Mouse (Mus musculus) intestine, embryonic 16.5 days (tissue): ENCODE data around the gene 4930451I11Rik. TPM values are rescaled to one million over a fixed set of nuclear protein-coding genes. Genes with fewer than 3 reads are reported as not detected.

ENCODE experiments used
- polyA plus RNA-seq: library from polyadenylated mRNA; unstranded; fragments of >200 nt; fragmentation: Nextera tagmentation; extraction: Ambion mirVana; gene quantifications from 2 replicates; pipeline ENCODE4 v1.2.1, GENCODE M21; 2015

The 4930451I11Rik gene
- polyA plus RNA-seq, 1 experiment from 2014 or later = not detected

Other genes with a start within 250 kb of the 4930451I11Rik start
- gene Apobr, start 246.7 kb downstream of the 4930451I11Rik start, polyA plus RNA-seq = 0.65 and 1.5 TPM in 2 replicates
- 44.7 and 54.7 TPM in 2 replicates for gene Cln3, start 245.8 kb downstream of the 4930451I11Rik start, polyA plus RNA-seq
- gene Il27, start 236.7 kb downstream of the 4930451I11Rik start, polyA plus RNA-seq = not detected in 2 replicates
- 70.8 and 73.3 TPM in 2 replicates for gene Nupr1, start 200.8 kb downstream of the 4930451I11Rik start, polyA plus RNA-seq
- 42.7 and 49.8 TPM in 2 replicates for gene Sgf29, start 182.3 kb downstream of the 4930451I11Rik start, polyA plus RNA-seq
- 7.5 and 7.6 TPM in 2 replicates for gene Sult1a1, start 155.2 kb downstream of the 4930451I11Rik start, polyA plus RNA-seq
- gene Bola2, start 136.2 kb downstream of the 4930451I11Rik start, polyA plus RNA-seq = 111 and 112 TPM in 2 replicates
- gene Slx1b, start 135.9 kb downstream of the 4930451I11Rik start, polyA plus RNA-seq = 8.3 and 8.9 TPM in 2 replicates
- 38.0 and 38.7 TPM in 2 replicates for gene Coro1a, start 123.9 kb downstream of the 4930451I11Rik start, polyA plus RNA-seq
- gene Mapk3, start 72.0 kb downstream of the 4930451I11Rik start, polyA plus RNA-seq = 122 and 126 TPM in 2 replicates
- gene Gdpd3, start 65.3 kb downstream of the 4930451I11Rik start, polyA plus RNA-seq = 1.4 and 2.1 TPM in 2 replicates
- gene Ypel3, start 54.7 kb downstream of the 4930451I11Rik start, polyA plus RNA-seq = 59.5 and 61.5 TPM in 2 replicates
- 0.36 and 0.37 TPM in 2 replicates for gene Tbx6, start 50.2 kb downstream of the 4930451I11Rik start, polyA plus RNA-seq
- 213 and 215 TPM in 2 replicates for gene Ppp4c, start 39.1 kb downstream of the 4930451I11Rik start, polyA plus RNA-seq
- 1.0 and 1.4 TPM in 2 replicates for gene Fam57b, start 34.0 kb downstream of the 4930451I11Rik start, polyA plus RNA-seq
- 0.37 and 0.62 TPM in 2 replicates for gene Doc2a, start 15.8 kb upstream of the 4930451I11Rik start, polyA plus RNA-seq
- 18.3 and 24.8 TPM in 2 replicates for gene Hirip3, start 30.3 kb upstream of the 4930451I11Rik start, polyA plus RNA-seq
- 62.3 and 64.0 TPM in 2 replicates for gene Ino80e, start 30.7 kb upstream of the 4930451I11Rik start, polyA plus RNA-seq
- 27.6 and 28.6 TPM in 2 replicates for gene Taok2, start 53.1 kb upstream of the 4930451I11Rik start, polyA plus RNA-seq
- gene Tmem219, start 91.3 kb upstream of the 4930451I11Rik start, polyA plus RNA-seq = 34.1 and 35.4 TPM in 2 replicates
- 10.9 and 11.2 TPM in 2 replicates for gene Kctd13, start 97.2 kb upstream of the 4930451I11Rik start, polyA plus RNA-seq
- 0.31 and 0.56 TPM in 2 replicates for gene Asphd1, start 117.9 kb upstream of the 4930451I11Rik start, polyA plus RNA-seq
- gene Sez6l2, start 118.9 kb upstream of the 4930451I11Rik start, polyA plus RNA-seq = 1.5 and 1.7 TPM in 2 replicates
- gene Cdipt, start 144.3 kb upstream of the 4930451I11Rik start, polyA plus RNA-seq = 167 TPM in 2 replicates
- 1.3 and 1.6 TPM in 2 replicates for gene Cdiptos, start 144.5 kb upstream of the 4930451I11Rik start, polyA plus RNA-seq
- gene Mvp, start 183.0 kb upstream of the 4930451I11Rik start, polyA plus RNA-seq = 73.7 and 84.9 TPM in 2 replicates
- 0.78 and 2.5 TPM in 2 replicates for gene Pagr1b, start 184.8 kb upstream of the 4930451I11Rik start, polyA plus RNA-seq
- 69.8 and 82.7 TPM in 2 replicates for gene Pagr1a, start 185.7 kb upstream of the 4930451I11Rik start, polyA plus RNA-seq
- 21.9 and 23.5 TPM in 2 replicates for gene Gm42742, start 189.5 kb upstream of the 4930451I11Rik start, polyA plus RNA-seq
- gene Prrt2, start 189.6 kb upstream of the 4930451I11Rik start, polyA plus RNA-seq = 2.9 and 3.8 TPM in 2 replicates
- 35.7 and 42.1 TPM in 2 replicates for gene Maz, start 195.4 kb upstream of the 4930451I11Rik start, polyA plus RNA-seq
- gene Kif22, start 210.8 kb upstream of the 4930451I11Rik start, polyA plus RNA-seq = 87.5 and 100 TPM in 2 replicates